Mouse (Mus musculus) cerebellum, postnatal 25 days (tissue): Measurements from ENCODE around the gene Rusc2.
A peak's percentile ranks its signal among the peaks of the same experiment; 100 is the strongest.

Experiments used
- DNase-seq, 2 experiments: peaks; one replicate each; pipeline ENCODE4 v3.0.0; 2021; ENCODE audit warnings: mixed read lengths in 2 of 2

Rusc2 gene

DNA sequence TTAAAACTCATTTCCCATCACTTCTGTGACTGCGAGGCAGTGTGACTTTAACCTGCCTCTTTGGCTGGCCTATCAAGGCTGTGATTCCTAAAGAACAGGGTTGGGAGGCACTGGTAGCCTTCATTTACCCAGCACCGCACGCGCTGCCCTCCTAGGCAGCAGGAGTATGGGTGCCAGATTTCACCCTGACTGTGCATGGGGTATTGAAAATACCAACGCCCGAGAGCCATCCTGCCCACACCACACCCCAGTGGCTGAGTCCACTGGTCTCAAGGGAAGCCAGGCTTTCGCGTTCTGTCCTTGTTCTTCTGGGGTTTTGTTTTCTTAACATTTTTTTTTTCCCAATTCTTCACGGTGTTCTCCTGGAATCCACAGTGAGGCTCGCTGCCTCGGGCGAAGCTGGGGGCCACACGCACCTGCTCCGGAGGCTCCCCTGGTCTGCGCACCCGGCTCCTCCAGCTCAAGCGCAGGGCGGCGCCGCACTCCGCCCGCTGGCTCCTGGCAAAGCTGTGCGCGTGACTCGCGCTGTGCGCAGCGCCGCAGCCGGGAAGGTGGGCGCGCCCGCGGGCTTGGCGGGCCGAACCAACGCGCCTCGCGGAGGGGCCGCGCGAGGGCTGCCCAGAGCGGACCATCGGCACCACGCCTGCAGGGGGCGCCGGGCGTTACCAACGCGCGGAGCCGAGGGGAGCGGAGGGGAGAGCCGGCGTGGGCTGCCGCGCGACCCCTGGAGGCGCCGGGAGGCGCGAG is at the start of gene Rusc2:
TSS of gene Rusc2 (plus strand) at position 572 of the 747 bp plus-strand sequence.
- DNase-seq, result peak; percentile 96 to 98

DNA sequence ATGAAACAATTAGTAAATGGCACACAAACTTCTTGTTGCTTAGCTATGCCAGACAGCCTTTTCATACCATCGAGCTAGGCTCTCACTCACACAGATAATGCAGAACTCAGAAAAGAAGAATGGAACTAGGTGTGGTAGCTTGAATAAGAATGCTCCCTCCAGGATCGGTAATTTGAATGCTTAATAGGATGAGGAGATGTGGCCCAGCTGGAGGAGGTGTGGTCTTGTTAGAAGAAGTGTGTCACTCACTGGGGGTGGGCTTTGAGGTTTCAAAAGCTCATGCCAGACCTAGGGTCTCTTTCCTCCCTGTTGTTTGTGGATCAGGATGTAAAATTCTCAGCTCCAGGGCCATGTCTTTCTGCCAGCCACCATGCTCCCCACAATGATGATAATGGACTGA is 47.0 kb upstream of the Rusc2 start:
- no peak for DNase-seq

DNA sequence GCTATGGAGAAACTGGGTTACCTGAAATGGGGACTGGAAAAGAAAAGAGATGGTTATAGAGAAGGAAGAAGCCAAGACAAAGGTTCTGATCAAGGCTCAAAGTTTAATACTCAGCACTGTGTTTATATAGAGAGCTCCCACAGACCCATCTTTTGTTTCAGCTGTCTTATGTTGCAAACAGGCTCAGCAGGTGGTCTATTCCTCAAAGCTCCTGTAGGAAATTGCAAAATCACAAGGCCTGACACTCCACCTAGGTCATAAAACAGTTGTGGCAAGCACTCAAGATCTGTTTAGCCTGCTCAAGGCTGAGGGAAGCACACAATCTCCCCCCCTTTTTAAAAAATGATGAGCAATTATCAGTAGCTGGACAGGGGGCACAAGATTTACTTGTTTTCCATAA is 45.6 kb upstream of the Rusc2 start:
- no peak for DNase-seq

DNA sequence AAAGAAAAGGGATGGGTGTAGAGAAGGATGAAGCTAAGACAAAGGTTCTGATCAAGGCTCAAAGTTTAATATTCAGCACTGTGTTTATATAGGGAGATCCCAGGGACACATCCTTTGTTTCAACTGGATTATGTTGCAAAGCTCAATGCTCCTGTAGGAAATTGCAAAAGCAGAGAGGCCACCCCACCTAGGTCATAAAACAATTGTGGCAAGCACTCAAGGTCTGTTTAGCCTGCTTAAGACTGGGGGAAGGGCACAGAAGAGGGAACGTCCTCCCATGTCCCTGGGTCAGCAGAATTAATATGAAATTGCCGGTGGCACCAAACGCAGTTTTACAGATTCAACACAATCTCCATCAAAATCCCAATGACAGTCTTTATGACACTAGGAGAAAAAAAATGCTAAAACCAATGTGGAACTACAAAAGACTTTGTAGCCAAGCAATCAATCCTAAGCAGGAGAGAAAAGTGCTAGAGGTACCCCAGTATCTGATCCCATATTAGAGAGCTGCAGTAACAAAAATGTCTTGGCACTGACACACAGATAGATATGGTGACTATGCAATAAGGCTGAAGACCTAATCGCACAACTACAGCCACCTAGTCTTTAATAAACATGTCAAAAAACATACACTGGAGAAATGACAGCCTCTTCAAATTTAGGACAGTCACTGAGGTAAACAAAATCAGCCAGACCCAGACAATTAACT is 41.5 kb upstream of the Rusc2 start:
- DNase-seq, result no peak

GRCm38 (mm10) chr4:43341276-43341891 is 40.4 kb upstream of the Rusc2 start:
- no peak for DNase-seq

DNA sequence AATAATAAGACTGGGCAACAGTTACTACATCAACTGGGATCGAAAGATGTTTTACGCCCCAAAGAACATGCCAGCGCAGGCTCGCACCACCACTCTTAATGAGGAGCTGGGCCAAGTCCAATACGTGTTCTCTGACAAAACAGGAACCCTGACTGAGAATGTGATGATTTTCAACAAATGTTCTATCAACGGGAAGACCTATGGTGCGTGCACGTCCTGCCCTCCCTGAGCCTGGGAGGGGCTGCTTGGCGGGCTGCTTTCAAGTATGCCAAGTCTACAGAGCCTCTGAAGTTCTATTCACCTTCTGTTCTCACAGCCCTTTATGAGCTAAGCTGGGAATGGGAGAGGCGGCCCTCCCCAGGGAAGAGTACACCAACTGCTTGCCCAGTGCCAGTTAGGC is 39.3 kb upstream of the Rusc2 start:
- DNase-seq, result no peak

DNA sequence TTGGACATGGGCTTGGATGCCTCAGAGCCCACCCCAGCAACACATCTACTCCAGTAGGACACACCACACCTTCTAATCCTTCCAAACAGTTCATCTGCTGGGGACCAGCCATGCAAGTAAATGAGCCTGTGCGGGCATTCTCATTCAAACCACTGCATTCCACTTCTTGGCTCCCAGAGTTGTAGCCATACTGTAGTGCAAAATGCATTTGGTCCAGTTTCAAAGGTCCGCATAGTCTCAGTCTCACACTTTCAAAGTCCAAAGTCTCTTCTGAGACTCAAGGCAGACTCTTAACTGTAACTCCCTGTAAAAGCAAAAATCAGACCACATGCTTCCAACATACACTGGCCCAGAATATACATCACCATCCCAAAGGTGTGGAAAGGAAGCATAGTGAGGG is 36.8 kb upstream of the Rusc2 start:
- DNase-seq, result no peak

- no peak for DNase-seq
Observed at GRCm38 (mm10) chr4:43349206-43349605, 32.6 kb upstream of the Rusc2 start.

- DNase-seq, result no peak
Observed at GRCm38 (mm10) chr4:43350038-43350560, 31.7 kb upstream of the Rusc2 start.

DNA sequence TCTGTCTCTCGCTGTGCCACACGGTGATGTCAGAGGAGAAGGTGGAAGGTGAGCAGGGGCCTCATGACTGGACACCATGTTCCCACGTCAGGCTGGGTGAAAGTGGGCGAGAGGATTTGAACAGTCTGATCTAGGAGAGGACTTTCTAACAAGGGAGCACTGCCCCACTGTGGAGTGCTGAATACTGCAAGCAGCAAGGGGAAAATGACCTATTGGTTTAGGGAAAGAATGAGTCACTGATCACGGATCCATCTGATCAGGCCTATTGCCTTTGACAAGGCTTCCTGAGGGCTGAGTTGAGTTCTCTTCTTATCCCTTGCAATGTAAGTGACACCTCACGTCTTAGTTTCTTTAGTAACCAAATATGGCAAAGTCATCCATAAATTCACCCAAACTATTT is 28.1 kb upstream of the Rusc2 start:
- DNase-seq, result no peak

DNA sequence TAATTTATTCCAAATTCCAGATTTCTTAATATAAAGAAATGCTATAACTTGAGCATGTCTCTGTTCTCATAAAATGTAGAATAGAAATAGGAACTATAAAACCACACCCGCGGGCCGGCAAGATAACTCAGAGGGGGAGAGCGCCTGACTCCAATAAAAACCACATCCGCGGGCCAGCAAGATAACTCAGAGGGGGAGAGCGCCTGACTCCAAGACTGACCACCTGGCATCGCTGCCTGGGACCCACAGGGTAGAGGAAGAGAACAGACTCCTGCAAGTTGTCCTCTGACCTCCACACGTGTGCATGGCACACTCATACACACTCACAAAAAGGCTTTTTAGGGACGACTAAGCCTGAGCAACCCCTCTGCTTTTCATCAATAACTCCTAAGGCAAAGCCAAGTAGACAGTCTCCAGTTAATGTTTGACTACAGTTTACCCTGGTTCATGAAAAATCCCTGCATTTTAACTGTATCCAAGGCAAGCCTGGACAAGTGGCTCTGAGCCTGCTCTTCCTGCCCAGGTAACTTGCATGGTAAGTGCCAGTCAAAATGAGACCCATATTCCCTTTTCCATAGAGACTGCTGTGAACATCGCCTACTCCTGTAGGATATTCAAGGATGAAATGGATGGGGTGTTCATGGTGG is 16.7 kb upstream of the Rusc2 start:
- DNase-seq, result no peak

DNA sequence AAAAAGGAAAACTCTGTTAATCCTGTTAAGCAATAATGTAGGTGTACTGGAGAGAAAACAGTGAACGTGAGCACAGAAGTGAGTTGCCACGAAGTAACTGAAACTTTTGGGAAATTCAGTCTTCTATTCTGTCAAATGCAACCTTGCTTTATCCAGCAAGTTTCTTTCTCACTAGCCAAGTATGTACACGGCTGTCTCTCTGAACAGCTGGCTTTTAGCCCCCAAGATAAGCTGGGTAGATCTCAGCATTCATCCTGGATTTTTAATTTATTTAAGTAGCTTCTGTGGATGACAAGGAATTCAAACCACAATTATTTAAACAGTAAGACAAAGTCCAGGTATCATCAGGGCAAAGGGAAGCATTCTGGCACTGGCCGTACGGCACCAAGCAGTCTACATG is 14.5 kb upstream of the Rusc2 start:
- no peak for DNase-seq

DNA sequence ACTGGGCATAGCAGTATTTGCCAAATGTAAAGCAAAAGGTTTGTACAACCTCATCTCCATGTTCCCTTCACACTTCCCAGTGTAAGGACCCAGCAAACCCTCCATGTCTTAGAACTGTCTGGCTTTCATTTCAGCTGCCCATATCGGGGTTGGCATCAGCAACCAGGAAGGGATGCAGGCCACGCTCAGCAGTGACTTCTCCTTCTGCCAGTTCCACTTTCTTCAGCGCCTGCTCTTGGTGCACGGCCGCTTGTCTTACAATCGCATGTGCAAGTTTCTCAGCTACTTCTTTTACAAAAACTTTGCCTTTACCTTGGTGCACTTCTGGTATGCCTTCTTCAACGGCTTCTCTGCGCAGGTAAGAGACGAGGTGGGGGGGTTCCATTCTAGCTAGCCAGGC is 14.0 kb upstream of the Rusc2 start:
- no peak for DNase-seq

- DNase-seq, result no peak
Observed at GRCm38 (mm10) chr4:43371406-43371805, 10.4 kb upstream of the Rusc2 start.

DNA sequence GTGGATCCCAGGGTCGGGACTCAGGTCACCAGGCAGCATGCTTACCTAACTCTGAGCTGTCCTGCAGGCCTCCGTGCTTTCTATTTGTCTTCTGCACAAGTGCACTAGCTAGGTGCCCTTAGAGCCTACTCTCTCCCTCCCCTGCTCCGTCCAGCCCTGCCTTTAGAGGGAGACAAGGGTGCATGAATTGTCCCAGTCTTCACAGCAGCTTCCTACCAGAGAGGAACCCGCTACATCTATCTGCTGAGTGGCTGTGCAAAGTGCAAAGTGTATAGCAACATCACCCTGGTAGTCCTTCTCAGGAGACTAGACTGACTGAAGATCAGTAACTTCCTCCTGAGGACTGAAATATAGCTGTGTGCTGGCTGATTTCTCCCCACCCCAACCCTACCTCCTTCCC is 9.6 kb upstream of the Rusc2 start:
- no peak for DNase-seq

- no peak for DNase-seq
Observed at GRCm38 (mm10) chr4:43374266-43374665, 7.5 kb upstream of the Rusc2 start.

GRCm38 (mm10) chr4:43379601-43380000 is 2.2 kb upstream of the Rusc2 start:
- DNase-seq, result no peak

GRCm38 (mm10) chr4:43380951-43381350 is 828 bp upstream of the Rusc2 start:
- peak in 1 of 2 experiments; percentile 28 for DNase-seq

DNA sequence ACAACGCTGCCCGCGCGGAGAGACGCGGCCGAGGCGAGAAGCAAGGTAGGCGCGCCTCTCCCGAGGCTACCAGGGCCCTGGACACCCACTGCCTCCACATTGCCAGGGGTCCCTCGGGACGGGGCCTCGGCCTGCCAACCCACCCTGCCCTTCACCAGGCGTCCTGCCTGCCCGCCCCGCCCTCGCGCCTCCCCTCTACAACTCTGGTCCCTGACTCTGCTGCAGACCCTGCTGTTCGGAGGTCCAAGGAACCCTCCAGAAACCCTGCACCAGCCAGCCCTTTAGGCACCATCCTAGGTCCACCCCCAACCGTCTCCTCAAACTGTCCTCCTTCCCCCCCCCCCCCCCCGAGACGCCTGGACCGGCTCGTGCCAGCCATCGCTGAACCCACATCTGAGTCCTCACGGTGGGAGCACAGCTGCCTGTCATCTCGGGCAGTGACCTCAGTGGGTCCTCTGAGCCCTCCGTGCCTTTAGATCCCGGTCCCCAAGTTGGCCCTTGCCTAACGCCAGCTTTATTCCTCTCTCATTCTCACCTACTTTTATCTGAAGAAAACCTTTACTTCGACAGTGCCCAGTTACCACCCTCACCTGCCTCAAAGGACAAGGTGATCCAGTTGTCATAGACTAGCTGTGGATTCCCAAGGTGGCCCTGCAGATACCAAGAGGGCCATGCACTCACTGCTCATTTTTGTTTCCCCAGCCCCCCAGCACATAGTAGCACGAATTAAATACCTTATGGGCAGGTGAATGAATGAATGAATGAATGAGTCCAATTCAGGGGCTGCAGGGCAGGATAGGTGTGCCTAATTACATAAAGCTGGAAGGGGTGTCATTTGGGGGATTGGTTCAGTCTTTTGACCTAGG is 609 bp downstream of the Rusc2 start:
- DNase-seq, result no peak

DNA sequence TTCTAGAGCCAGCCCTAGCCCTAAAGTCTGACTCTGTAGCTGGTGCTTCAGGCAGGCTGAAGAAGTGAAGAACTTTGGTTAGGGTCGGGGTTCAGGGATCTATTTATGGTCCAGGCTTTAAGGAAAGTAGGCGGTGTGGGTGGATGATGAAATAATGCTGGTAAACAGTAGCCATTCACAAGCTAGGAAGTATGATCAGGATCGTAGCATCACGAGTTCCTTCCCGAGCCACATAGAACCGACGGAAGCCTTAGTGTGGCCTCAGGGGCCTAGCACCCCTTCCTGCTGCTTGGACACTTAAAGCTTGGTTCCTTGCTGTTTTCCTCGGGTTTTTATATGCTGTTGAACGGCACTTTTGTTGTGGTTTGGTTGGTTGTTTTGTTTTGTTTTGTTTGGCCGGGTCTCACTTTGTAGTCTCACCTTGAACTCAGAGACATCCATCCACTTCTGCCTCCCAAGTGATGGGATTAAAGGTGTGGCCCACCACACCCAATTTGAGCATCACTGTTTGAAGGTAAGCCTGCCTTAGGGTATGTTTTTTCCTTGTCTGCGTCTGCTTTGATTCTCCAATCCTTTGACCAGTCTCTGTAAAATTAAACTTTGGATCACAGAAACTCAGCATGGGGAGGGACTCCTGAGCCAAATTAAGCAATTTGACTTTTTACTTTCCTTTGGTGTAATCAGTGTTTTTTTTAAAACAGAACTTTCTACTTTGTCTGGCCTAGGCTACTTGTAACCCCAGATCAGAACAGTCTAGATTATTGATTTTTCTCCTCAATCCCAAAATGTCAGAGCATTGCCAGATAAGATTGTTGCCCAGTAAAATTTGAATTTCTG is 1.7 kb downstream of the Rusc2 start:
- DNase-seq, result peak in 1 of 2 experiments; percentile 22

DNA sequence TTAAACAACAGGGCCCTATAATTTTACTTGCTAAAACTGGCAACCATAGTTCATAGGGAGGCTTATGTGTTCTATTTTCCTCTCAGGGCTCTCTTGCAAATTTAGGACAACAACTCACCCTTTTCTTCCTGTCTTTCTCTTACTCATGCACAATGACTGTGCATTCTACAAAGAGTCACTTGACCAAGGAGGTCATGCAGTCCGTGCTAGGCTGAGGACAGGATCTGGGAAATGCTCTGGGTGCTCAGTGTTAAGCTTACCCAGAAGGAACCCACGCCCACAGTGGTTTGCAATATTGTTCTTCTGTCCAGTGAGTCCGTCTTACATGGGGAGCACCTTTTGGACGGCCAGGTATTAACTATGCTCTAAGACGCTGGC is 2.3 kb downstream of the Rusc2 start:
- no peak for DNase-seq
